Mouse (Mus musculus): ENCODE data around the gene Ptprd. TPM values are rescaled to one million over a fixed set of nuclear protein-coding genes. Genes with fewer than 3 reads are reported as not detected.

The Ptprd gene
- polyA plus RNA-seq, 1 experiment from 2014 or later, result 112 TPM

- Histone ChIP-seq H3K4me2 (replicated peaks) (no peak overlapping the region), H3K27ac (peak overlapping the region; percentile 23; the same call in 1 of the 2 replicates), H3K9ac (no peak overlapping the region), H3K9me3 (ENCODE audit: control insufficient read depth, low read length) (no peaks in the 10 kb centered on the region), H3K4me1 (replicated peaks; ENCODE audit: control insufficient read depth, insufficient read depth, low read length) (peaks cover 3% of the 10 kb centered on the region), H3K36me3 (replicated peaks; ENCODE audit: control insufficient read depth, insufficient read depth) (no peaks in the 10 kb centered on the region), H3K27me3 (ENCODE audit: control insufficient read depth, insufficient read depth, low read length) (no peaks in the 10 kb centered on the region), H3K4me3 (replicated peaks; ENCODE audit: low read length) (no peak overlapping the region)
- 42% methylated on average over 4 of the region's 4 CpGs for WGBS
- ATAC-seq (ENCODE audit: low FRiP score) (no peak), DNase-seq (ENCODE audit: low spot score) (no peak)
These were observed 673.9 kb downstream of the Ptprd start for GRCm38 (mm10) chr4:77537843-77538242.

DNA sequence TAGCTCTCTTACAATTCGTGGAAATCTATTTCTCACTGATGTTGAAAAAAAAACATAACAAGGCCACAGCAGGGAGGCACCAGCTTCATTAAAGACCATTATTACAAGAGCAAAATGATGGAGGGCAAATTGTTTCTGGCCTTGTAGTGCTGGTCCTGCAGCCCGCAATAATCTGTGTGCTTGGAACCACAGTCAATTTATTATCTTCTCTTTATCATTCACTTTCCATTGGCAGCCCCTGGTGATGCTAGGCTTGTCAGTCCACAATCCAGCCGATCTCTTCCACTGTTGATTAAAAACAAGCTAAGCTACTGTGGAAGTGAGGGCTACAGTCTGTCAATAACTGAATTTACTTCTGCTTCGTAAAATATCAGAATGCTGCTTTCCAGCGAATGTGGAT lies 674.4 kb downstream of the Ptprd start:
- no peak overlapping the region for H3K4me2 ChIP-seq (replicated peaks)
- H3K4me1 ChIP-seq (replicated peaks; ENCODE audit: control insufficient read depth, insufficient read depth, low read length), result peaks cover 3% of the 10 kb centered on the region
- no peaks in the 10 kb centered on the region for H3K36me3 ChIP-seq (replicated peaks; ENCODE audit: control insufficient read depth, insufficient read depth)
- WGBS, result 37% methylated on average over 5 of the region's 5 CpGs
- H3K4me3 ChIP-seq (replicated peaks; ENCODE audit: low read length), result no peak overlapping the region
- H3K9me3 ChIP-seq (ENCODE audit: control insufficient read depth, low read length), result no peaks in the 10 kb centered on the region
- H3K27me3 ChIP-seq (ENCODE audit: control insufficient read depth, insufficient read depth, low read length), result no peaks in the 10 kb centered on the region
- ATAC-seq (ENCODE audit: low FRiP score) (peak; percentile 46; the same call in 1 of the 2 replicates), DNase-seq (ENCODE audit: low spot score) (no peak)
- H3K9ac ChIP-seq, result no peak overlapping the region
- peak overlapping the region; percentile 23 for H3K27ac ChIP-seq

DNA sequence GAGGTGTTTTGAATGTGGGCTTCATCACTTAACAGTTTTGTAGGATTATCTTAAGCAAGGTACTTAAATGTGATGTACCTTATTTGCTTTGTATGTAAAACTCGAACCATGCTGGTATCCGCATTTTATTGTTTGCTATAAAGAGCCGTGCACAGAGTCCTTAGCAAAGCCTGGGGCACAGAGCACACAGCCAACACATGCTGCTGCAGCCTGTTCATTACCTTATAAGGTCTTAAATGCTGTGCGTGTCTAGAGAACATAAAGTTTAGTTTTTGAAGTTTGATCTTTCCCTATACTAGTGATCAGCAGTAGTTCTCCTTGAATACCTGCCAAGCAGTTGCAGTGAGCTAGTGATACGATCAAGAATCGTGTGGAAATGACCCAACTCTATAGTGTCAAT lies 676.2 kb downstream of the Ptprd start:
- no peaks in the 10 kb centered on the region for H3K36me3 ChIP-seq (replicated peaks; ENCODE audit: control insufficient read depth, insufficient read depth)
- WGBS, result 83% methylated on average over 6 of the region's 6 CpGs
- H3K4me2 ChIP-seq (replicated peaks), result no peak overlapping the region
- H3K4me3 ChIP-seq (replicated peaks; ENCODE audit: low read length), result no peak overlapping the region
- peaks cover 3% of the 10 kb centered on the region for H3K4me1 ChIP-seq (replicated peaks; ENCODE audit: control insufficient read depth, insufficient read depth, low read length)
- H3K27me3 ChIP-seq (ENCODE audit: control insufficient read depth, insufficient read depth, low read length), result no peaks in the 10 kb centered on the region
- ATAC-seq (ENCODE audit: low FRiP score), result no peak
- no peaks in the 10 kb centered on the region for H3K9me3 ChIP-seq (ENCODE audit: control insufficient read depth, low read length)
- no peak overlapping the region for H3K27ac ChIP-seq
- H3K9ac ChIP-seq, result no peak overlapping the region
- no peak for DNase-seq (ENCODE audit: low spot score)

GRCm38 (mm10) chr4:77534553-77534952 lies 677.2 kb downstream of the Ptprd start:
- no peaks in the 10 kb centered on the region for H3K36me3 ChIP-seq (replicated peaks; ENCODE audit: control insufficient read depth, insufficient read depth)
- no peak overlapping the region for H3K27ac ChIP-seq
- no peak overlapping the region for H3K4me3 ChIP-seq (replicated peaks; ENCODE audit: low read length)
- ATAC-seq (ENCODE audit: low FRiP score) (no peak), DNase-seq (ENCODE audit: low spot score) (no peak)
- H3K9me3 ChIP-seq (ENCODE audit: control insufficient read depth, low read length), result no peaks in the 10 kb centered on the region
- H3K9ac ChIP-seq, result no peak overlapping the region
- no peaks in the 10 kb centered on the region for H3K27me3 ChIP-seq (ENCODE audit: control insufficient read depth, insufficient read depth, low read length)
- WGBS, result 45% methylated on average over 4 of the region's 4 CpGs
- H3K4me2 ChIP-seq (replicated peaks), result no peak overlapping the region
- peaks cover 3% of the 10 kb centered on the region for H3K4me1 ChIP-seq (replicated peaks; ENCODE audit: control insufficient read depth, insufficient read depth, low read length)

DNA sequence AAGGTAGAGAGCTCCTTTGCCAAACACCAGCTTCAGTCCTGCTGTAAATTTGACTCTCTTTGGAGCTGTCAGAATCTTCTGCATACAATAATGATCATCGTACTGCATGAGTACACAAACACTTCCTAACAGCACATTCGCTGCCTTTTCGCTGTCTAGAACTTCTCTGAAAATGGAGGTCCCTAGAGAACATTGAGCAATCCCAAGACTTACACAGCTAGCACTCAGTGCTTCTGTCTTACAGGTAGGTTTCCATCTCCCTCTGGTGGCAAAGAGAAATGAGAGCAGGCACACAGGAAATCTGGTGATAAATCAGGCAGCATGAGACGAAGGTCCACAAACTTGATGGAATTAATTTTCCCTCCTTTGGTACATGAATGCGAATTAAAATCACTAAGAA lies 692.6 kb downstream of the Ptprd start:
- H3K9me3 ChIP-seq (ENCODE audit: control insufficient read depth, low read length), result no peaks in the 10 kb centered on the region
- DNase-seq (ENCODE audit: low spot score), result peak; percentile 66

DNA sequence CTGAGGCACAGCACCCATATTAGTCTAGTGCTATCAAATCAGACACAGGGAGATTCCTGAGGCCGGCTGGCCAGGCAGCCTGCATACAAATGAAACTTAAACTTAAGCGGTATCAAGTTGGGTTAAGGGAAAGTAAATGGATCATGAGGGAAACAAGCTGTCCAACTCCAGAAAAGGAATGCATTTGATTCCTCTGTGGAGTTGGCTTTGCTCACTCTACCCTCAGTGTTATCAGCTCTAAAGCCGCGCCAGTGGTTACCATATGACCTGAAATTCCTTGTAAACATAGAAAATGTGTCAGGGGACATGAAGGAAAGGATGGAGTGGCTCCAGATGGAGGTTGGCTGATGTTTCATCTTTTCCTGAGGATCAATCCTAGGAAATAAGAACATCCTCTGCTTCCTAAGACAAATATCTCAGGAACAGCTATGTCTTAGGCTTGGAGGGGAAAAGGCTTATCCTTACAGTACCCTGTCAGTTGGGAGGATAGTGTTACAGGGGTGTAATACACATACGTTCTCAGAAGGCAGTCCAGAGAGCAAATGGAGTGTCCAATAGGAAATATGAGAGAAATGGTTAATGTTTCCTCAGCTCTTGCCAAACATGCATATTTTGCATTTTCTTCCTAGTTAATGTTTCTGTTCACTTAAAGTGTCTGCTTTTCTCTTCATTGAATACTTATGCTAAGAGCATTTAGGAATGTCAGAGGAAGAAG lies 697.7 kb downstream of the Ptprd start:
- H3K27me3 ChIP-seq (ENCODE audit: control insufficient read depth, insufficient read depth, low read length), result no peaks in the 10 kb centered on the region
- no peak overlapping the region for H3K4me3 ChIP-seq (replicated peaks; ENCODE audit: low read length)
- H3K27ac ChIP-seq, result no peak overlapping the region
- H3K4me1 ChIP-seq (replicated peaks; ENCODE audit: control insufficient read depth, insufficient read depth, low read length), result no peaks in the 10 kb centered on the region; the same call in 1 of the 2 replicates
- no peaks in the 10 kb centered on the region for H3K9me3 ChIP-seq (ENCODE audit: control insufficient read depth, low read length)
- WGBS, result 74% methylated on average over 5 of the region's 5 CpGs
- H3K4me2 ChIP-seq (replicated peaks), result no peak overlapping the region
- DNase-seq (ENCODE audit: low spot score), result no peak
- no peak overlapping the region for H3K9ac ChIP-seq
- H3K36me3 ChIP-seq (replicated peaks; ENCODE audit: control insufficient read depth, insufficient read depth), result no peaks in the 10 kb centered on the region
- no peak for ATAC-seq (ENCODE audit: low FRiP score)

More for the DNA sequence above, 692.6 kb downstream of the Ptprd start:
- Histone ChIP-seq H3K27ac (no peak overlapping the region), H3K27me3 (ENCODE audit: control insufficient read depth, insufficient read depth, low read length) (no peaks in the 10 kb centered on the region), H3K9ac (no peak overlapping the region), H3K4me3 (replicated peaks; ENCODE audit: low read length) (no peak overlapping the region), H3K4me1 (replicated peaks; ENCODE audit: control insufficient read depth, insufficient read depth, low read length) (no peaks in the 10 kb centered on the region), H3K4me2 (replicated peaks) (no peak overlapping the region), H3K36me3 (replicated peaks; ENCODE audit: control insufficient read depth, insufficient read depth) (no peaks in the 10 kb centered on the region)
- 39% methylated on average over 5 of the region's 5 CpGs for WGBS
- peak; percentile 62 for ATAC-seq (ENCODE audit: low FRiP score)

DNA sequence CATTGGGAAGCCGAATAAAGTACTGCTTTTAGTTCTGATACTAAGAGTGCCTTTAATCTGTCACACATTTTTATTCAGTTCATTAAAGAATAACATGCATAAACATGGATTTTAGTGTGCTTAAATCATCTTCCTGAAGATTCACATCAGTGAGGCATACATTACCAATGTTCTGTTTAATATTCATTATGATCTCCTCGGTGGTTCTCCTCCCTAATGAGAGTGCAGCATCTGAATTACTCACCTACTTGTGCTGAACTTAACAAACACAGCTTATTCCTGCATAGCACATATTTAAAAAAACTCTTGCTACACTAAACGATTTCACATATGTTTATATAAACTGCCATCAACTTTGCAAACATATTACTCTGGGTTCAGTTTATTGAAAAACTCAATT lies 698.7 kb downstream of the Ptprd start:
- ATAC-seq (ENCODE audit: low FRiP score) (no peak), DNase-seq (ENCODE audit: low spot score) (no peak)
- no peaks in the 10 kb centered on the region for H3K27me3 ChIP-seq (ENCODE audit: control insufficient read depth, insufficient read depth, low read length)
- H3K9me3 ChIP-seq (ENCODE audit: control insufficient read depth, low read length), result no peaks in the 10 kb centered on the region
- no peaks in the 10 kb centered on the region; the same call in 1 of the 2 replicates for H3K4me1 ChIP-seq (replicated peaks; ENCODE audit: control insufficient read depth, insufficient read depth, low read length)
- H3K9ac ChIP-seq, result no peak overlapping the region
- H3K4me2 ChIP-seq (replicated peaks), result no peak overlapping the region
- no peaks in the 10 kb centered on the region for H3K36me3 ChIP-seq (replicated peaks; ENCODE audit: control insufficient read depth, insufficient read depth)
- WGBS, result 62% methylated on average over 3 of the region's 3 CpGs
- H3K4me3 ChIP-seq (replicated peaks; ENCODE audit: low read length), result no peak overlapping the region
- no peak overlapping the region for H3K27ac ChIP-seq

- no peaks in the 10 kb centered on the region for H3K27me3 ChIP-seq (ENCODE audit: control insufficient read depth, insufficient read depth, low read length)
- H3K4me3 ChIP-seq (replicated peaks; ENCODE audit: low read length), result no peak overlapping the region
- H3K9ac ChIP-seq, result no peak overlapping the region
- H3K4me2 ChIP-seq (replicated peaks), result no peak overlapping the region
- no peaks in the 10 kb centered on the region for H3K36me3 ChIP-seq (replicated peaks; ENCODE audit: control insufficient read depth, insufficient read depth)
- DNase-seq (ENCODE audit: low spot score) (no peak), ATAC-seq (ENCODE audit: low FRiP score) (no peak)
- WGBS, result 76% methylated on average over 7 of the region's 7 CpGs
- no peaks in the 10 kb centered on the region for H3K4me1 ChIP-seq (replicated peaks; ENCODE audit: control insufficient read depth, insufficient read depth, low read length)
- H3K9me3 ChIP-seq (ENCODE audit: control insufficient read depth, low read length), result no peaks in the 10 kb centered on the region
- no peak overlapping the region for H3K27ac ChIP-seq
These were observed 757.7 kb downstream of the Ptprd start for GRCm38 (mm10) chr4:77454049-77454448.

DNA sequence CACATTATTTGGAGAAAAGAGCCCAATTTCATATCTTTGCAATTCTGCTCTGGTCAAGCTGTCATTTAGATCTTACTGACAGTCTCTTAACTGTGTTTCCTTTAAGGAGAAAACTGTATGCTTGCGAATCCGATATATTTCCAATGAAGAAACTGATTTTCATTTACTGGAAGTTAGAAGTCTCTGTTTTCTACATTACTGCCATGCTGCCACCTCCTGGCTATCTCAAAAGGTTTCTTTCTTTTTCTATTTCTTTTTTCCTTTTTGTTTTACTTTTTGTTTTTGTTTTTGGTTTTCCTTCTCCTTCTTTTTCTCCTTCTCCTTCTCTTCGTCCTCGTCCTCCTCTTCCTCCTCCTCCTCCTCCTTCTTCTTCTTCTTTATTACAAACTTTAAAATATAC lies 812.6 kb downstream of the Ptprd start:
- peak; percentile 68 for DNase-seq (ENCODE audit: low spot score)
- Histone ChIP-seq H3K4me1 (replicated peaks; ENCODE audit: control insufficient read depth, insufficient read depth, low read length) (no peaks in the 10 kb centered on the region), H3K9ac (no peak overlapping the region), H3K36me3 (replicated peaks; ENCODE audit: control insufficient read depth, insufficient read depth) (no peaks in the 10 kb centered on the region), H3K4me2 (replicated peaks) (no peak overlapping the region), H3K27me3 (ENCODE audit: control insufficient read depth, insufficient read depth, low read length) (no peaks in the 10 kb centered on the region), H3K9me3 (ENCODE audit: control insufficient read depth, low read length) (no peaks in the 10 kb centered on the region), H3K27ac (no peak overlapping the region), H3K4me3 (replicated peaks; ENCODE audit: low read length) (no peak overlapping the region)
- 81% methylated on average over 4 of the region's 4 CpGs for WGBS
- ATAC-seq (ENCODE audit: low FRiP score), result no peak

GRCm38 (mm10) chr4:77361728-77362127 lies 850.0 kb downstream of the Ptprd start:
- Histone ChIP-seq H3K9ac (no peak overlapping the region), H3K36me3 (replicated peaks; ENCODE audit: control insufficient read depth, insufficient read depth) (no peaks in the 10 kb centered on the region), H3K27me3 (ENCODE audit: control insufficient read depth, insufficient read depth, low read length) (no peaks in the 10 kb centered on the region), H3K4me2 (replicated peaks) (no peak overlapping the region), H3K27ac (no peak overlapping the region), H3K4me1 (replicated peaks; ENCODE audit: control insufficient read depth, insufficient read depth, low read length) (no peaks in the 10 kb centered on the region), H3K9me3 (ENCODE audit: control insufficient read depth, low read length) (no peaks in the 10 kb centered on the region), H3K4me3 (replicated peaks; ENCODE audit: low read length) (no peak overlapping the region)
- ATAC-seq (ENCODE audit: low FRiP score) (no peak), DNase-seq (ENCODE audit: low spot score) (no peak)

All from hindbrain, embryonic 14.5 days (tissue).